Comparison of ENCODE assay signal across 11 mouse cellular contexts in the genomic region with DNA sequence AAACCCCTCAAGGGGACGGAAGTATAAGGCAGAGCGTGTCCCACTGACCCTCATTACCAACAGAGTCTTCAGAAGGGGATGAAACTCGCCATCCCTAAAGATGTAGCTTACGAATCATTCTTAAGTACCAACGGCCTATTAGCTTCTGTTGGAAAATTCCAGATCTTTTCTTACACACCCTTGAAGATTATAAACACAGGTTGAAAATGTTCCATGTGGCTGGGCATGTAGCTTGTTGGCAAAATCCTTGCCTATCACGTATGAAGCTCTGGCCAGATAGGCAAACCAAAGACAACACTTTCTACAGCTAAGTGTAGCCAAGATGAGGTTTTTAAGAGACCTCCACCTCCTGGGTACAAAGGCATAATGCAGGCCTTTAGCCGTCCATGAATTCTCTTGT.
DNase-seq lines count a peak whose midpoint lies in the region; ATAC-seq and TF ChIP-seq lines count a peak whose summit lies in the region.
"Had no signal": no experiment of that assay in that cellular context is flagged by ENCODE, and none has a peak within 500 bp of the region (broad histone marks: within the 10 kb centered on the region; RNA-seq: fewer than 3 reads in every experiment).

No protein-coding gene starts in this region.

- DNase-seq in gastrocnemius, adult 2 months: no peak
- no peak for DNase-seq in gastrocnemius, adult 18-20 months (ENCODE audit: low spot score)
- no peak for DNase-seq in hindbrain, postnatal 0 days (ENCODE audit: low spot score)
- DNase-seq in lung, embryonic 14.5 days: no peak
- no peak for DNase-seq in lung, postnatal 10 days
- no peak for DNase-seq in thymus, adult 18-20 months
- DNase-seq: adrenal gland, adult 8-10 months; thymus, postnatal 14 days had no signal

- H3K4me2 ChIP-seq in hindbrain, postnatal 0 days (ENCODE audit: low read depth, low read length): no peak overlapping the region
- H3K4me2 ChIP-seq in hindbrain, embryonic 16.5 days (ENCODE audit: low read length): no peak overlapping the region
- no peak overlapping the region for H3K4me2 ChIP-seq in lung, embryonic 14.5 days
- H3K4me2 ChIP-seq in stomach, embryonic 14.5 days (replicated peaks; ENCODE audit: low read depth, low read length): no peak overlapping the region

- H3K9me3 ChIP-seq in hindbrain, postnatal 0 days (ENCODE audit: low read length): no peaks in the 10 kb centered on the region
- H3K9me3 ChIP-seq in hindbrain, embryonic 16.5 days (ENCODE audit: control insufficient read depth, low read length): no peaks in the 10 kb centered on the region
- H3K9me3 ChIP-seq in lung, embryonic 14.5 days (ENCODE audit: low read depth, low read length): no peaks in the 10 kb centered on the region
- H3K9me3 ChIP-seq in stomach, embryonic 14.5 days (ENCODE audit: control insufficient read depth, low read depth, low read length): no peaks in the 10 kb centered on the region

- WGBS in hindbrain, postnatal 0 days: 86% methylated on average over 7 of the region's 7 CpGs
- 75% methylated on average over 7 of the region's 7 CpGs for WGBS in hindbrain, embryonic 16.5 days
- WGBS in lung, embryonic 14.5 days: 71% methylated on average over 7 of the region's 7 CpGs
- 81% methylated on average over 7 of the region's 7 CpGs for WGBS in stomach, embryonic 14.5 days

- 0 out of 2 replicates have a peak, but pooled peaks cover 3% of the 10 kb centered on the region for H3K4me1 ChIP-seq in hindbrain, postnatal 0 days (ENCODE audit: insufficient read depth, low read length)
- 0 out of 2 replicates have a peak, but pooled peaks cover 2% of the 10 kb centered on the region for H3K4me1 ChIP-seq in hindbrain, embryonic 16.5 days (ENCODE audit: control insufficient read depth, insufficient read depth, low read depth, low read length)
- H3K4me1 ChIP-seq in lung, embryonic 14.5 days (ENCODE audit: insufficient read depth): no peaks in the 10 kb centered on the region
- H3K4me1 ChIP-seq in stomach, embryonic 14.5 days (ENCODE audit: control insufficient read depth, insufficient read depth, low read length): peaks cover 14% of the 10 kb centered on the region

- ATAC-seq in hindbrain, postnatal 0 days: no peak
- no peak for ATAC-seq in hindbrain, embryonic 16.5 days
- ATAC-seq in lung, embryonic 14.5 days (ENCODE audit: insufficient read depth): no peak
- no peak for ATAC-seq in stomach, embryonic 14.5 days (ENCODE audit: insufficient number of reproducible peaks, insufficient read depth, low FRiP score, low read depth)

- no peak overlapping the region for H3K9ac ChIP-seq in hindbrain, postnatal 0 days (replicated peaks; ENCODE audit: low read length)
- H3K9ac ChIP-seq in hindbrain, embryonic 16.5 days (ENCODE audit: low read depth, low read length): no peak overlapping the region
- H3K9ac ChIP-seq in lung, embryonic 14.5 days: no peak overlapping the region
- H3K9ac ChIP-seq in stomach, embryonic 14.5 days (replicated peaks; ENCODE audit: low read depth, low read length): no peak overlapping the region
- H3K9ac ChIP-seq: liver, embryonic 14.5 days had no signal

- TF ChIP-seq CTCF in gastrocnemius, adult 2 months (IDR thresholded peaks at IDR 0.05): no peak
- TF ChIP-seq CTCF in hindbrain, postnatal 0 days (IDR thresholded peaks at IDR 0.05; ENCODE audit: low read depth): 0 out of 2 replicates have a peak, but pooled peaks have one; percentile 2
- TF ChIP-seq CTCF in lung, embryonic 14.5 days (IDR thresholded peaks at IDR 0.05; ENCODE audit: low read depth): no peak

- H3K27ac ChIP-seq in gastrocnemius, adult 2 months: peak overlapping the region; percentile 76
- no peak overlapping the region for H3K27ac ChIP-seq in hindbrain, postnatal 0 days
- no peak overlapping the region for H3K27ac ChIP-seq in hindbrain, embryonic 16.5 days (ENCODE audit: low read depth, low read length)
- peak overlapping the region; percentile 55; the same call in 1 of the 2 replicates for H3K27ac ChIP-seq in lung, embryonic 14.5 days (ENCODE audit: low read depth)
- peak overlapping the region; percentile 21; the same call in 1 of the 2 replicates for H3K27ac ChIP-seq in stomach, embryonic 14.5 days (ENCODE audit: low read length)
- H3K27ac ChIP-seq: liver, embryonic 14.5 days had no signal

- H3K36me3 ChIP-seq in hindbrain, postnatal 0 days (ENCODE audit: insufficient read depth, low read length): no peaks in the 10 kb centered on the region
- no peaks in the 10 kb centered on the region for H3K36me3 ChIP-seq in hindbrain, embryonic 16.5 days (ENCODE audit: control insufficient read depth, insufficient read depth, low read length)
- H3K36me3 ChIP-seq in lung, embryonic 14.5 days (ENCODE audit: insufficient read depth): no peaks in the 10 kb centered on the region
- H3K36me3 ChIP-seq in stomach, embryonic 14.5 days (ENCODE audit: control insufficient read depth, insufficient read depth, low read length): no peaks in the 10 kb centered on the region

- intact Hi-C loops in gastrocnemius, adult 2 months (cut with DNase I): no loop called here

- H3K27me3 ChIP-seq in hindbrain, postnatal 0 days (ENCODE audit: insufficient read depth, low read length): no peaks in the 10 kb centered on the region
- H3K27me3 ChIP-seq in hindbrain, embryonic 16.5 days (replicated peaks; ENCODE audit: control insufficient read depth, insufficient read depth, low read length): no peaks in the 10 kb centered on the region
- H3K27me3 ChIP-seq in lung, embryonic 14.5 days (ENCODE audit: insufficient read depth, low read length): no peaks in the 10 kb centered on the region
- H3K27me3 ChIP-seq in stomach, embryonic 14.5 days (ENCODE audit: control insufficient read depth, insufficient read depth, low read length): no peaks in the 10 kb centered on the region

- peak overlapping the region; percentile 60 for H3K4me3 ChIP-seq in gastrocnemius, adult 2 months
- no peak overlapping the region for H3K4me3 ChIP-seq in hindbrain, postnatal 0 days (ENCODE audit: low read length)
- no peak overlapping the region for H3K4me3 ChIP-seq in hindbrain, embryonic 16.5 days (ENCODE audit: low read length)
- no peak overlapping the region for H3K4me3 ChIP-seq in lung, embryonic 14.5 days (ENCODE audit: low read depth, low read length)
- no peak overlapping the region for H3K4me3 ChIP-seq in stomach, embryonic 14.5 days (ENCODE audit: low read depth, low read length)

Comparison
In these comparisons a context has a peak if more than half of its experiments do, and no peak if none do; other contexts are left out.
1. H3K27ac ChIP-seq: peak in gastrocnemius, adult 2 months (single experiment), lung, embryonic 14.5 days (single experiment) and stomach, embryonic 14.5 days (single experiment); none in hindbrain, postnatal 0 days (single experiment) and hindbrain, embryonic 16.5 days (single experiment).